Mouse (Mus musculus) bone marrow macrophage, adult 2 months (primary cell): ENCODE results near the gene Nat8f2. TPM values are rescaled to one million over a fixed set of nuclear protein-coding genes. Genes with fewer than 3 reads are reported as not detected.
"Not testable (repeated sequence)": the region's sequence is repeated elsewhere in the genome, so short reads cannot be mapped to it uniquely, and the experiment has no call there.

Source experiments
- H3K27ac ChIP-seq: 2 replicates; pipeline ENCODE4 v1.5.1; 2012; ENCODE audit warnings: low read depth, low read length; ENCODE audit not compliant: insufficient read depth
- H3K4me1 ChIP-seq: 2 replicates; pipeline ENCODE4 v1.6.1; 2012; ENCODE audit warnings: low read length; ENCODE audit not compliant: control insufficient read depth, insufficient read depth
- H3K4me3 ChIP-seq: 2 replicates; pipeline ENCODE4 v1.5.1; 2012; ENCODE audit warnings: mild to moderate bottlenecking, low read length, moderate library complexity; ENCODE audit not compliant: insufficient read depth
- CTCF ChIP-seq: IDR thresholded peaks from 2 replicates; pipeline ENCODE4 v1.5.1; 2012; ENCODE audit warnings: low read depth, mild to moderate bottlenecking, low read length, moderate library complexity
- POLR2A ChIP-seq: IDR thresholded peaks from 2 replicates; pipeline ENCODE4 v1.6.1; 2012; ENCODE audit warnings: mild to moderate bottlenecking, low read depth, low read length, borderline replicate concordance
- polyA plus RNA-seq: library from polyadenylated mRNA; stranded (reverse); fragments of >200 nt; gene quantifications from 2 replicates; pipeline ENCODE4 v1.2.4, GENCODE M21; 2012; ENCODE audit not compliant: missing spikeins, insufficient read depth, insufficient read length

Gene Nat8f2
- polyA plus RNA-seq, 1 experiment, result not detected

- Histone ChIP-seq H3K27ac (no peak overlapping the region), H3K4me1 (peaks cover 7% of the 10 kb centered on the region), H3K4me3 (no peak overlapping the region)
- TF ChIP-seq POLR2A, result no peak
- no peak for TF ChIP-seq CTCF
Observed at GRCm38 (mm10) chr6:85856194-85856678, 12.7 kb downstream of the Nat8f2 start.

- Histone ChIP-seq H3K27ac (no peak overlapping the region), H3K4me1 (no peaks in the 10 kb centered on the region), H3K4me3 (no peak overlapping the region)
- TF ChIP-seq CTCF, result no peak
- no peak for TF ChIP-seq POLR2A
Observed at GRCm38 (mm10) chr6:85853481-85853880, 15.5 kb downstream of the Nat8f2 start.

GRCm38 (mm10) chr6:85851062-85851773, 17.7 kb downstream of the Nat8f2 start:
- Histone ChIP-seq H3K4me1 (no peaks in the 10 kb centered on the region), H3K27ac (no peak overlapping the region), H3K4me3 (no peak overlapping the region)
- TF ChIP-seq CTCF (no peak), POLR2A (no peak)

- TF ChIP-seq POLR2A, result no peak
- TF ChIP-seq CTCF, result no peak
- no peak overlapping the region for H3K27ac ChIP-seq
- H3K4me3 ChIP-seq, result no peak overlapping the region
Observed at GRCm38 (mm10) chr6:85849240-85849639, 19.7 kb downstream of the Nat8f2 start.

GRCm38 (mm10) chr6:85848140-85848539, 20.8 kb downstream of the Nat8f2 start:
- no peak overlapping the region for H3K27ac ChIP-seq
- TF ChIP-seq POLR2A (no peak), CTCF (no peak)
- no peaks in the 10 kb centered on the region for H3K4me1 ChIP-seq
- no peak overlapping the region for H3K4me3 ChIP-seq

More at GRCm38 (mm10) chr6:85849240-85849639, 19.7 kb downstream of the Nat8f2 start:
- H3K4me1 ChIP-seq, result no peaks in the 10 kb centered on the region

- H3K27ac ChIP-seq, result no peak overlapping the region
- H3K4me3 ChIP-seq, result no peak overlapping the region
- TF ChIP-seq POLR2A (no peak), CTCF (no peak)
- no peaks in the 10 kb centered on the region for H3K4me1 ChIP-seq
Observed at GRCm38 (mm10) chr6:85846921-85847320, 22.0 kb downstream of the Nat8f2 start.

- H3K4me1 ChIP-seq, H3K4me3 ChIP-seq, H3K27ac ChIP-seq: not testable (repeated sequence)
Observed at GRCm38 (mm10) chr6:85843677-85844458, 25.1 kb downstream of the Nat8f2 start.

GRCm38 (mm10) chr6:85839982-85840381, 29.0 kb downstream of the Nat8f2 start:
- H3K27ac ChIP-seq, result no peak overlapping the region
- TF ChIP-seq POLR2A (no peak), CTCF (no peak)
- no peak overlapping the region for H3K4me3 ChIP-seq
- no peaks in the 10 kb centered on the region for H3K4me1 ChIP-seq

GRCm38 (mm10) chr6:85838674-85839073, 30.3 kb downstream of the Nat8f2 start:
- no peak overlapping the region for H3K27ac ChIP-seq
- no peaks in the 10 kb centered on the region for H3K4me1 ChIP-seq
- no peak for TF ChIP-seq CTCF
- no peak for TF ChIP-seq POLR2A
- H3K4me3 ChIP-seq, result no peak overlapping the region

- H3K4me1 ChIP-seq, H3K4me3 ChIP-seq, H3K27ac ChIP-seq: not testable (repeated sequence)
Observed at GRCm38 (mm10) chr6:85837307-85837706, 31.7 kb downstream of the Nat8f2 start.

GRCm38 (mm10) chr6:85836827-85837226, 32.1 kb downstream of the Nat8f2 start:
- H3K27ac ChIP-seq, H3K4me1 ChIP-seq: not testable (repeated sequence)

GRCm38 (mm10) chr6:85836098-85836497, 32.9 kb downstream of the Nat8f2 start:
- H3K27ac ChIP-seq, H3K4me1 ChIP-seq, H3K4me3 ChIP-seq: not testable (repeated sequence)

More at GRCm38 (mm10) chr6:85836827-85837226, 32.1 kb downstream of the Nat8f2 start:
- not testable (repeated sequence) for H3K4me3 ChIP-seq

- H3K4me1 ChIP-seq, H3K4me3 ChIP-seq, H3K27ac ChIP-seq: not testable (repeated sequence)
Observed at GRCm38 (mm10) chr6:85835104-85835503, 33.9 kb downstream of the Nat8f2 start.

GRCm38 (mm10) chr6:85834504-85835100, 34.4 kb downstream of the Nat8f2 start:
- not testable (repeated sequence) for H3K27ac ChIP-seq, H3K4me3 ChIP-seq, H3K4me1 ChIP-seq
